Comparison of ENCODE assay signal across 9 mouse cellular contexts in genomic region chr19:45220593-45221457, GRCm38 (mm10). TPM values are rescaled to one million over a fixed set of nuclear protein-coding genes. Genes with fewer than 3 reads are reported as not detected.
DNase-seq lines count a peak whose midpoint lies in the region; ATAC-seq and TF ChIP-seq lines count a peak whose summit lies in the region.
"Had no signal": no experiment of that assay in that cellular context is flagged by ENCODE, and none has a peak within 500 bp of the region (broad histone marks: within the 10 kb centered on the region; RNA-seq: fewer than 3 reads in every experiment).

No protein-coding gene starts in this region.

- no peaks in the 10 kb centered on the region for H3K36me3 ChIP-seq in embryonic facial prominence, embryonic 13.5 days
- H3K36me3 ChIP-seq in heart, embryonic 10.5 days: no peaks in the 10 kb centered on the region
- H3K36me3 ChIP-seq in limb, embryonic 15.5 days: no peaks in the 10 kb centered on the region
- no peaks in the 10 kb centered on the region for H3K36me3 ChIP-seq in midbrain, postnatal 0 days (ENCODE audit: insufficient read depth, low read length)
- no peaks in the 10 kb centered on the region for H3K36me3 ChIP-seq in splenic B cell, adult 2 months (ENCODE audit: control insufficient read depth, insufficient read depth, low read length, poor library complexity, severe bottlenecking)

- peaks cover 71% of the 10 kb centered on the region for H3K27me3 ChIP-seq in embryonic facial prominence, embryonic 13.5 days
- H3K27me3 ChIP-seq in heart, embryonic 10.5 days (ENCODE audit: insufficient read depth, poor library complexity, severe bottlenecking): peaks cover 70% of the 10 kb centered on the region
- H3K27me3 ChIP-seq in limb, embryonic 15.5 days: peaks cover 65% of the 10 kb centered on the region
- peaks cover 56% of the 10 kb centered on the region for H3K27me3 ChIP-seq in midbrain, postnatal 0 days (ENCODE audit: insufficient read depth, low read length)
- no peaks in the 10 kb centered on the region for H3K27me3 ChIP-seq in splenic B cell, adult 2 months (ENCODE audit: control insufficient read depth, insufficient read depth, low read length, poor library complexity, severe bottlenecking)

- peak; percentile 89 for ATAC-seq in CD4-positive, CD25-positive, alpha-beta regulatory T cell, adult 4 months
- ATAC-seq in embryonic facial prominence, embryonic 13.5 days (ENCODE audit: insufficient number of reproducible peaks, insufficient read depth, low FRiP score, low TSS enrichment, low read depth): 0 out of 2 replicates have a peak, but pooled peaks have one; percentile 67
- ATAC-seq in limb, embryonic 15.5 days (ENCODE audit: insufficient number of reproducible peaks, low FRiP score, low TSS enrichment, low read depth): no peak
- ATAC-seq in midbrain, postnatal 0 days (ENCODE audit: low FRiP score): peak; percentile 73

- H3K4me3 ChIP-seq in bone marrow, adult 2 months (replicated peaks; ENCODE audit: control insufficient read depth, low read depth, low read length): no peak overlapping the region
- H3K4me3 ChIP-seq in embryonic facial prominence, embryonic 13.5 days: peak overlapping the region; percentile 34
- peak overlapping the region; percentile 54 for H3K4me3 ChIP-seq in heart, embryonic 10.5 days
- peak overlapping the region; percentile 28 for H3K4me3 ChIP-seq in limb, embryonic 15.5 days
- peak overlapping the region; percentile 21 for H3K4me3 ChIP-seq in midbrain, postnatal 0 days (ENCODE audit: low read depth, low read length)

- peak; percentile 94 for TF ChIP-seq CTCF in bone marrow, adult 2 months (IDR thresholded peaks at IDR 0.05; ENCODE audit: control insufficient read depth, insufficient read depth, low read length)
- TF ChIP-seq CTCF in midbrain, postnatal 0 days (IDR thresholded peaks at IDR 0.05): peak; percentile 99

- no peaks in the 10 kb centered on the region for H3K9me3 ChIP-seq in embryonic facial prominence, embryonic 13.5 days
- H3K9me3 ChIP-seq in heart, embryonic 10.5 days: no peaks in the 10 kb centered on the region
- no peaks in the 10 kb centered on the region for H3K9me3 ChIP-seq in limb, embryonic 15.5 days
- no peaks in the 10 kb centered on the region for H3K9me3 ChIP-seq in midbrain, postnatal 0 days (ENCODE audit: low read length)

- peak; percentile 88 for DNase-seq in heart, embryonic 10.5 days (ENCODE audit: low spot score)
- DNase-seq in kidney, adult 9 months: peak; percentile 72
- DNase-seq in midbrain, postnatal 0 days (ENCODE audit: low spot score): peak; percentile 87
- DNase-seq in splenic B cell, adult 2 months (ENCODE audit: low read depth, low spot score): peak; percentile 92

- no peaks in the 10 kb centered on the region for H3K4me1 ChIP-seq in bone marrow, adult 2 months (ENCODE audit: control insufficient read depth, insufficient read depth, low read length)
- H3K4me1 ChIP-seq in embryonic facial prominence, embryonic 13.5 days: peaks cover 23% of the 10 kb centered on the region
- H3K4me1 ChIP-seq in heart, embryonic 10.5 days: peaks cover 21% of the 10 kb centered on the region
- H3K4me1 ChIP-seq in limb, embryonic 15.5 days: peaks cover 28% of the 10 kb centered on the region
- no peaks in the 10 kb centered on the region for H3K4me1 ChIP-seq in midbrain, postnatal 0 days (ENCODE audit: insufficient read depth, low read length)

- under 1% methylated on average over 29 of the region's 29 CpGs for WGBS in bone marrow, adult 2 months
- 1% methylated on average over 29 of the region's 29 CpGs for WGBS in embryonic facial prominence, embryonic 13.5 days
- 1% methylated on average over 29 of the region's 29 CpGs for WGBS in heart, embryonic 10.5 days
- 1% methylated on average over 29 of the region's 29 CpGs for WGBS in limb, embryonic 15.5 days
- WGBS in midbrain, postnatal 0 days: 1% methylated on average over 29 of the region's 29 CpGs

- H3K9ac ChIP-seq in embryonic facial prominence, embryonic 13.5 days: peak overlapping the region; percentile 33; the same call in 1 of the 2 replicates
- H3K9ac ChIP-seq in limb, embryonic 15.5 days: no peak overlapping the region
- 0 out of 2 replicates have a peak overlapping the region, but pooled peaks have one; percentile 20 for H3K9ac ChIP-seq in midbrain, postnatal 0 days (replicated peaks; ENCODE audit: low read length, poor library complexity, severe bottlenecking)

- H3K27ac ChIP-seq in bone marrow, adult 2 months (ENCODE audit: control insufficient read depth, insufficient read depth, low read depth, low read length, poor library complexity): no peak overlapping the region
- no peak overlapping the region for H3K27ac ChIP-seq in embryonic facial prominence, embryonic 13.5 days
- H3K27ac ChIP-seq in heart, embryonic 10.5 days: no peak overlapping the region
- H3K27ac ChIP-seq in limb, embryonic 15.5 days: no peak overlapping the region
- H3K27ac ChIP-seq in midbrain, postnatal 0 days (ENCODE audit: low read depth, low read length): no peak overlapping the region

- TF ChIP-seq POLR2A in bone marrow, adult 2 months (IDR thresholded peaks at IDR 0.05; ENCODE audit: borderline replicate concordance, control insufficient read depth, low read depth, low read length): no peak

- peak overlapping the region; percentile 71 for H3K4me2 ChIP-seq in embryonic facial prominence, embryonic 13.5 days
- peak overlapping the region; percentile 55 for H3K4me2 ChIP-seq in limb, embryonic 15.5 days
- H3K4me2 ChIP-seq in midbrain, postnatal 0 days (ENCODE audit: low read depth, low read length, poor library complexity, severe bottlenecking): peak overlapping the region; percentile 52

RNA-seq across cellular contexts. Expression of gene Lbx1, which starts 14.8 kb away (rescaled TPM):
- not detected for polyA plus RNA-seq in CD4-positive, CD25-positive, alpha-beta regulatory T cell, adult 4 months (2017; shearing (Covaris generic))
- not detected in 2 replicates for polyA plus RNA-seq in bone marrow, adult 2 months (2011; ENCODE audit: insufficient read depth, insufficient read length, low replicate concordance, missing spikeins)
- polyA plus RNA-seq in embryonic facial prominence, embryonic 13.5 days (2015; fragmentation: Nextera tagmentation; extraction: Ambion mirVana): 0.17 and 0.27 TPM in 2 replicates
- polyA plus RNA-seq in heart, embryonic 10.5 days (2016; fragmentation: Nextera tagmentation; extraction: Ambion mirVana): 0.20 and 1.0 TPM in 2 replicates
- polyA plus RNA-seq in limb, embryonic 15.5 days (2015; fragmentation: Nextera tagmentation; extraction: Ambion mirVana): 0.64 and 1.5 TPM in 2 replicates
- total RNA-seq in midbrain, postnatal 0 days (2014; rRNA removed): 1.3 and 2.1 TPM in 2 replicates
- polyA plus RNA-seq in midbrain, postnatal 0 days (2015; fragmentation: Nextera tagmentation; extraction: Ambion mirVana): 0.10 TPM in 1 of 2 replicates, not detected in the other
- total RNA-seq: left cerebral cortex, postnatal 36 days had no signal
